Mouse (Mus musculus) intestine, embryonic 14.5 days (tissue): ENCODE data around the gene Pcdh9. TPM values are rescaled to one million over a fixed set of nuclear protein-coding genes. Genes with fewer than 3 reads are reported as not detected.
A peak's percentile ranks its signal among the peaks of the same experiment; 100 is the strongest.

ENCODE experiments used
- ATAC-seq: fragments of 200-750 bp; cut with Nextera tagmentation; replicated peaks from 2 replicates; pipeline ENCODE4 v1.8.0; 2017; ENCODE audit warnings: low read depth, moderate number of reproducible peaks, moderate TSS enrichment, moderate library complexity; ENCODE audit not compliant: low FRiP score, low TSS enrichment
- DNase-seq: peaks from one replicate; pipeline ENCODE4 v3.0.0-alpha.2; 2018; ENCODE audit warnings: low spot score
- H3K27ac ChIP-seq: fragments of 300-500 bp; sonication (generic); 2 replicates; pipeline ENCODE4 v1.5.1; 2014; ENCODE audit warnings: low read depth, mild to moderate bottlenecking, control low read depth
- H3K27me3 ChIP-seq: fragments of 300-500 bp; sonication (generic); replicated peaks from 2 replicates; pipeline ENCODE4 v1.6.1; 2014; ENCODE audit warnings: low read length, control low read depth; ENCODE audit not compliant: control insufficient read depth, insufficient read depth
- H3K36me3 ChIP-seq: fragments of 300-500 bp; sonication (generic); 2 replicates; pipeline ENCODE4 v1.6.1; 2014; ENCODE audit warnings: low read length, control low read depth; ENCODE audit not compliant: control insufficient read depth, insufficient read depth
- H3K4me1 ChIP-seq: fragments of 300-500 bp; sonication (generic); replicated peaks from 2 replicates; pipeline ENCODE4 v1.6.1; 2014; ENCODE audit warnings: low read length, control low read depth, mixed read lengths; ENCODE audit not compliant: control insufficient read depth, insufficient read depth
- H3K4me2 ChIP-seq: fragments of 300-500 bp; sonication (generic); 2 replicates; pipeline ENCODE4 v1.6.1; 2014; ENCODE audit warnings: low read length
- H3K4me3 ChIP-seq: fragments of 300-500 bp; sonication (generic); 2 replicates; pipeline ENCODE4 v1.5.1; 2014; ENCODE audit warnings: low read depth, low read length, control low read depth, mixed read lengths
- H3K9ac ChIP-seq: fragments of 300-500 bp; sonication (generic); 2 replicates; pipeline ENCODE4 v1.6.1; 2014; ENCODE audit warnings: mild to moderate bottlenecking, low read length
- H3K9me3 ChIP-seq: fragments of 300-500 bp; sonication (generic); 2 replicates; pipeline ENCODE4 v1.6.1; 2016; ENCODE audit warnings: low read length, control low read depth; ENCODE audit not compliant: control insufficient read depth
- WGBS: fragments of 180-500 bp; shearing (Covaris S2); extraction: QIAGEN DNeasy Blood & Tissue Kit; methylation state at CpG from one replicate; pipeline ENCODE4 v1.1.7; 2014; 5-methylcytosine and 5-hydroxymethylcytosine counted together
- polyA plus RNA-seq: library from polyadenylated mRNA; unstranded; fragments of >200 nt; fragmentation: Nextera tagmentation; extraction: Ambion mirVana; gene quantifications from 2 replicates; pipeline ENCODE4 v1.2.1, GENCODE M21; 2014

Pcdh9 gene
- polyA plus RNA-seq, 1 experiment from 2014 or later: 23.3 TPM

DNA sequence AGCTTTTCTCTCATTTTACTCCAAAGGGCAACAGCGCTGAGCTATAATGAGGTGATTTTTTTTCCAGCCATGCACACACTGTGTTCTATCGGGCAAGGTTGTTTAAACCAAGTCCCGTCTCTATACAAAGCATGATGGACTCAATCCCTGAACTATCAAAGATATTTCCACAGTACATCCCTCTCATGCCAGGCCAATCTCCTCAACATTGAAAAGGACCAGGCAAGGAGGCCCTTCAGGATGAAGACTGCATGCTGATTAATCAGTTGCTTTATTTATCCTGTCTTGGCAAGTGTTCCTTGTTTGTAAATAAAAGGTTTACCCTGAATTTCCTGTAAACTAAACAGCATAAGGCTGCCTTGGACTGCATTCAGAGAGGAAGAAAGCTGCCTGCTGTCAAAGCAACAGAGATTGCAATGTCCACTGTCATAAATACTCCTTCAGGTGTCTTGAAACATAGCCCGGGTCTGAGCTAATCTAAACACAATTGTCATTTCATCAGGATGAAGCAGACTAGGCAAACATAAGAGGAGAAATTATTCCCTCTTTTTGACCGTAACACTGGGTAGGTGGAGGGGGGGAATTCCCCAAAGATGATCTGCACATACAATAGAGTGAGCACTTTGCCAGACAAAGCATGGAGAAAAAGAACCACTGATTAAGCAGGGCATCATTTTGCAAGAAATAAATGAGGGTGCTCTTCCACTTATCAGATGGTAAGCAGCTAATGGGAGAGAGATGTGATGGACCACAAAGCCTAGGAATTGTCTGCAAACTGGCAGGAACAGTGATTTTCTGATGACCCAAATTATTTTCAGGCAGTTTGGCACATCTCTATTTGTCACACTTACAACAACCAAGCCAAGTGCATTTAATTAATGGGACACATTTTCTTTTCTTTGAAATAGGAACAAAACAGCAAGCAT is 822.8 kb downstream of the Pcdh9 start:
- no peak overlapping the region for H3K9ac ChIP-seq
- no peaks in the 10 kb centered on the region for H3K9me3 ChIP-seq
- DNase-seq (no peak), ATAC-seq (no peak)
- H3K4me1 ChIP-seq: peaks cover 4% of the 10 kb centered on the region; the same call in 1 of the 2 replicates
- no peak overlapping the region for H3K4me2 ChIP-seq
- H3K27me3 ChIP-seq: no peaks in the 10 kb centered on the region
- H3K4me3 ChIP-seq: no peak overlapping the region
- 36% methylated on average over 5 of the region's 5 CpGs for WGBS
- H3K36me3 ChIP-seq: no peaks in the 10 kb centered on the region
- peak overlapping the region; percentile 22; the same call in 1 of the 2 replicates for H3K27ac ChIP-seq

DNA sequence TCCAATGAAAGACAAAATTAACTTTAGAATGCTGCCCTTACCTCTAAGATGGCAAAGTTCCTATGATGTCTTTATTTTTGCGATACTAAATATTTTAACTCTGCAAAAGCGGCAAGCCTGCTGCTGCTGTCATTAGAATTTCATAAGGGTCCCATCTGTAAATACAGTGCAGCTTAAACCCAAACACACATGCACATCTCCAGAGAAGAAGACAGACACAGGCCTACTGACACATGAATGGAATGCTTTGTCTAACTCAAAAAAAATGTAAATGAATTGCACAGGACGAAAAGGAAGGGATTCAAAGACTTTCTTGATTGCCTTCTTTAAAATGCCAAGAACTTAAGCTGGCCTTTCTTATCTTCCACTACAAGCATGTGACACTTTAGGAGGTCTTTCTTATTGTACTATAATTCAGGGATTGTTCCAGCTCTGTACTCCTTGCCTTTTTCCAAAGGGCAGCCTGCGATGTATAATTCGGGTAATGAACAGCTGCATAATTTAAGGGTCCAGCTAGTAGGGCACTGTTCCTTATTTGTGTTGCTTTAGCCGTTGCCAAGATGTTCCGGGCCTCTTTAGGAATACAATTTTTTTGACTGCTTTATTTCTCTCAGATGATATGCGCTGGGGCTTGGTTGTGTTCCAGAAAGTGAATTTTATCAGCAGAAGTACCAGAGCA is 823.6 kb downstream of the Pcdh9 start:
- ATAC-seq (no peak), DNase-seq (no peak)
- no peaks in the 10 kb centered on the region for H3K9me3 ChIP-seq

DNA sequence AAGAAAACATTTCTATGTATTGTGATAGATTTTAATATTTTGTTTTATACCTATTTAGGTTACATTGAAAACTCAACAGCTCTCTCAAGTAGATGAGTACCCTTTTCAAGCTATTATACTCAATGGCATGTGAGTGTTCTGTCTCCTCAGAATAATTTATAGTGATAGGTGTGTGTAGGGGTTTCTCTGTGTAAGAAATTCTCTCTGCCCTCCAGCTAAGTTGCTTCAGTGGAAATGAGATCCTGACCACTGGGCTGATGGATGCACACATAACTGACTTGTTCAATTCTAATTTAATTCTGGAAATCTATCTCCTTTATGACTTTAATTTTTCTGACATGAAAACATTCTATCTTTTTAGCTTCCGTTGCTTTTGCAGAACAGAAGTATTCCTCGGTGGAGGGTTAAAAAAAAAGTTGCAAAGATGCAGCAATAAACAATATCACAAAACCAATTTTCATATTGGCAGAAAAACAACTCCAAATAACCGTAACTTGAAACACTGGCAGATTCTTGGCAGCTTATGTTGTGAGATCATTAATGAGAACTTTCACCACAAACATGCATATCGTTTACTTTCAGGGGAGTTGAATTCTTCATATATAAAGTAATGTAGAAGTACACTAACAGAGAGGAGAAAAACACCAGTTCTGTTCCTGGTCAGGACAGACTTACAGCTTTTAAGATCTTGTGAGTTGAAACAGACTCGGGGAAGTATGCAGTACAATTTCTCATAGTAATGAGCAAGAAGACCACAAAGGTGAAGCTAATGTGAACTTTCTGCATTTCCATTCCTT is 828.5 kb downstream of the Pcdh9 start:
- Histone ChIP-seq H3K27me3 (no peaks in the 10 kb centered on the region), H3K9me3 (no peaks in the 10 kb centered on the region), H3K27ac (no peak overlapping the region), H3K4me3 (no peak overlapping the region), H3K4me1 (no peaks in the 10 kb centered on the region), H3K36me3 (no peaks in the 10 kb centered on the region), H3K4me2 (no peak overlapping the region), H3K9ac (no peak overlapping the region)
- 65% methylated on average over 5 of the region's 5 CpGs for WGBS
- ATAC-seq: no peak
- DNase-seq: no peak

More for the DNA sequence above, 823.6 kb downstream of the Pcdh9 start:
- Histone ChIP-seq H3K9ac (no peak overlapping the region), H3K36me3 (no peaks in the 10 kb centered on the region), H3K4me2 (no peak overlapping the region), H3K4me1 (peaks cover 4% of the 10 kb centered on the region; the same call in 1 of the 2 replicates), H3K27me3 (no peaks in the 10 kb centered on the region), H3K4me3 (no peak overlapping the region), H3K27ac (no peak overlapping the region)
- WGBS: 54% methylated on average over 8 of the region's 8 CpGs

DNA sequence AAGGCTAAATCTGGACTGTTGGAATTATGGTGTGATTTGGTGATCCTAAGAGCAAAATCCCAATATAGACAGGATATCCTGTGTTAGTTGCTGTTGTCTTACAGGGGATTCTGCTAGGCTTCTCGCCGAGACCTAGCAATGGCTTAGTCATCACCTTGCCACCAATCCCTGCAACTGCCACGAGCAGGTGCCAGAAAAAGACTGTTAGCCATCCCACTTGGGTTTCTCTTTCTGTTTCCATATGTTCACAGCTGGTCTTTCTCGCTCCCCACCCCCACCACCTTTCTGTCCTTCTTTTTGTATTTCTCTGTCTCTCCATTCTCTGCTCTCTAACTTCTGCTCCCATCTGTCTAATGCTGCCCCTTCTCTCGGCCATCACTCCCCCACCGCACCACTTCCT is 831.7 kb downstream of the Pcdh9 start:
- DNase-seq (no peak), ATAC-seq (no peak)
- 86% methylated on average over 6 of the region's 6 CpGs for WGBS
- Histone ChIP-seq H3K9me3 (no peaks in the 10 kb centered on the region), H3K4me1 (no peaks in the 10 kb centered on the region), H3K4me3 (no peak overlapping the region), H3K36me3 (no peaks in the 10 kb centered on the region), H3K9ac (no peak overlapping the region), H3K27me3 (no peaks in the 10 kb centered on the region), H3K27ac (no peak overlapping the region), H3K4me2 (no peak overlapping the region)

DNA sequence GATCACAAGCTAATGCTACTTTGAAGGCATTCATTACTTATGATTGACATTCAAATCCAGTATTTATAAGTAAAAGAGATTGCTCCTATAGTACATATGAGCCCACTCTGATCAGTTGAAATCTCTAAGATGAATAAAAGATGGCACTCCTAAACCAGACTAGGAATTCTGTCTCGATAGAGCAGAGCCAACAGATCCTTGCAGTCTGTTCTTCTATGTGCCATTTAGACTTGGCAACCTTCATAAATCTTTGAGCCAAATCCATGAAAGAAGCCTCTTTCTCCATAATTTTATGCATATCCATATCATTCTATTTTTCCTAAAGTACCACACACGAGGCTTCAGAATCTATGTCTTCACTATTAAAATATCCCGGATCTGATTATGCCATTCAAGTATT is 834.5 kb downstream of the Pcdh9 start:
- 90% methylated on average over 3 of the region's 3 CpGs for WGBS

DNA sequence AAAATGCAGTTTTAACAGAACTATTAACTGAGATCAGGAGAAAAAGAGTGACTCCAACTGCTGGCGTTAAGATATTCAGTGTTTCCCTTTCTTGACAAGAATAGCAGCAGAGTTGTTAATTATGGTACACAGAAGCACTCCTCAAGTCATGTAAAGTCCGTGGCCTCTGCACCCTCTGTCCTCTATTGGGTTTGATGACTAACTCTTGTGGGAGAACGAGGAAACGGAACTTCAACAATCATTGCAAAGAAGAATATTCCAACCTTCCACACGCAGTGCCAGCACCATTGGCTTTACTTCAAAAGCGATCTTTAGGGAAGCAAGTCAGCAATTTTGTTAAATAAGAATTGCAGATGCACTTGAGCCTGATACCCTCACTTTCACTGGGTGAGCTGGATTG is 849.9 kb downstream of the Pcdh9 start:
- Histone ChIP-seq H3K9ac (no peak overlapping the region), H3K4me2 (no peak overlapping the region), H3K4me3 (no peak overlapping the region), H3K4me1 (no peaks in the 10 kb centered on the region), H3K27ac (no peak overlapping the region), H3K9me3 (no peaks in the 10 kb centered on the region), H3K27me3 (no peaks in the 10 kb centered on the region), H3K36me3 (no peaks in the 10 kb centered on the region)
- DNase-seq (no peak), ATAC-seq (no peak)
- 61% methylated on average over 6 of the region's 6 CpGs for WGBS

More for the DNA sequence above, 834.5 kb downstream of the Pcdh9 start:
- Histone ChIP-seq H3K4me3 (no peak overlapping the region), H3K27me3 (no peaks in the 10 kb centered on the region), H3K9me3 (no peaks in the 10 kb centered on the region), H3K27ac (no peak overlapping the region), H3K4me1 (no peaks in the 10 kb centered on the region), H3K9ac (no peak overlapping the region), H3K36me3 (no peaks in the 10 kb centered on the region), H3K4me2 (no peak overlapping the region)
- ATAC-seq (no peak), DNase-seq (no peak)

DNA sequence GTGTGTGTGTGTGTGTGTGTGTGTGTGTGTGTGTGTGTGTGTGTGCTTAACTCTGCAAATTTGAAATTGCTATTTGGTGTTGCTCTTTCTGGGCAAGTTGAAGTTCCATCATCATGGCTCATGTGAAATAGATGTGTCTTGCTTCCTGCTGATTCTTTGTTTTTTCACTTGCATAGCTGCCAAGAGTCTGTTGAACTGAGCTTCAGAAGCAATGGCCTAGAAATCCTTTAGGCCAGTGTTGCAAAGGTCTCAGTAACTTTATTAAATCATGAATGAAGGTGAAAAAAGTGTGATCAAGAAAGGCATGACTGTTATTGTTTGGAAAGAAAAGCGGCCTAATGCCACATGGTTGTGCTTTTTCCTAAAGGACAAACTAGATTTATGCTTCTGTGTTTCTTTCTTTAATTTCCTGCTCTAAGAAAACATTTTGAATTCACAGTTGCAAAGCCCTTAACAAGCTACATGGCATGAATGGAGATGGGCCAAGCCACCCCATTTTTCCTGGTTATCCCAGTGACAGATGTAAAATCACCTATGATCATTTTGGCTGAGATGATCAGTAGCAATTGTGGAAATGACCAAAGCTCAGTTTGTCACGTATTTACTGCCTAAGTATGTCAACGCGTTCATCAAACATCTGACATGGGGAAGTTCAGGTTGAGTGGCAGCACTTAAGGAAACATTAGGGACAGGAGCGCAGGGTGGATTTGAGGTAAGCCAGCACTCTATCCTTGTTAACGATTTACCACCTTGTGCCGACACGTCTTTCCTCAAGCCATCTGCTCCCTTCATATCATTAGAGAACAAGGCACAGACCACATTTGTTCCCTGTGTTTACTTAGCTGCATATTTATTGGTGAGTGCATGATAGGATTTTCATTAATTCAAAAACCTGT is 850.9 kb downstream of the Pcdh9 start:
- Histone ChIP-seq H3K9ac (no peak overlapping the region), H3K36me3 (no peaks in the 10 kb centered on the region), H3K4me2 (no peak overlapping the region), H3K4me3 (no peak overlapping the region), H3K27ac (no peak overlapping the region), H3K9me3 (no peaks in the 10 kb centered on the region), H3K4me1 (no peaks in the 10 kb centered on the region), H3K27me3 (no peaks in the 10 kb centered on the region)
- DNase-seq (no peak), ATAC-seq (no peak)
- 64% methylated on average over 8 of the region's 8 CpGs for WGBS
